Mouse (Mus musculus): ENCODE data around the gene Il23r. TPM values are rescaled to one million over a fixed set of nuclear protein-coding genes. Genes with fewer than 3 reads are reported as not detected.

Il23r gene
- polyA plus RNA-seq, 1 experiment, result not detected

DNA sequence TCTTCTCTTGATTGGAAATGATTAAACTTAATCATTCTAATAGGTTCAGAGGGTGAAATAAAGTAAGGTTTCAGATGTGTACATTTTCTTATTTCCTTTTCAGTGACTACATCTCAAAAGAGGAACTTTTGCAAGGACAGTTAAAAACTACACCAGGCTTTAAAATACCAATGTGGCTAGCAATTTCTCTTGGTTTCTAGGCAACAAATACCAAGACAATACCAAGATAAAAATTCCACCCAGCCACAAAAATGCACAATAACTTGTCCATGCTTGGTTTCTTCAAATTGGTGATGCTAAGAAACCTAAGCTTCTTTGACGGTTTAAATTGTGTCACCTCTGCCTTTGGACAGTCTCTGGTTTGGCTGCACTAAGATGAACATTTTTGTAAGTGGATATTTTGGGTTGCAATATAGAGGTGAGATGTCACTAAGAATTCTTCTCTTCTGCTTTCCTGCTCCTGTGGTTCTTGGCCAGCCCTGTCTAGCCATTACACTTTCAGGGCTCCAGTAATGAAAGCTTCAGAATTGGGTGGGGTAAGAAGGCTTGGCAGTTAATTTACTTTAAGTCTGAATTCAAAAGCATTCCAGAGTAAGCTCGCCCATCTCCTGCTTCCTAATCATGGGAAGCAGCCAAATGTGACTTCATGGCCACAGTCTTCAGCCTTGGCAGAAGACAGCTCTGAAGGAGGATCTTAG lies 56.8 kb downstream of the Il23r start:
- TF ChIP-seq POLR2A (IDR thresholded peaks at IDR 0.05; ENCODE audit: low read depth, low read length) (no peak), CTCF (IDR thresholded peaks at IDR 0.05; ENCODE audit: borderline replicate concordance, insufficient read depth, low read length) (no peak)
- no peak overlapping the region for H3K4me3 ChIP-seq (ENCODE audit: insufficient read depth, low read length)
- peaks cover 2% of the 10 kb centered on the region for H3K4me1 ChIP-seq (ENCODE audit: control insufficient read depth, insufficient read depth, low read length)
- H3K27ac ChIP-seq (ENCODE audit: insufficient read depth, low read length), result peak overlapping the region; percentile 49; the same call in 1 of the 2 replicates

- Histone ChIP-seq H3K4me3 (ENCODE audit: insufficient read depth, low read length) (no peak overlapping the region), H3K27ac (ENCODE audit: insufficient read depth, low read length) (no peak overlapping the region), H3K4me1 (ENCODE audit: control insufficient read depth, insufficient read depth, low read length) (peaks cover 2% of the 10 kb centered on the region)
- no peak for TF ChIP-seq CTCF (IDR thresholded peaks at IDR 0.05; ENCODE audit: borderline replicate concordance, insufficient read depth, low read length)
- TF ChIP-seq POLR2A (IDR thresholded peaks at IDR 0.05; ENCODE audit: low read depth, low read length), result no peak
Measured at GRCm38 (mm10) chr6:67431808-67432207, 59.8 kb downstream of the Il23r start.

DNA sequence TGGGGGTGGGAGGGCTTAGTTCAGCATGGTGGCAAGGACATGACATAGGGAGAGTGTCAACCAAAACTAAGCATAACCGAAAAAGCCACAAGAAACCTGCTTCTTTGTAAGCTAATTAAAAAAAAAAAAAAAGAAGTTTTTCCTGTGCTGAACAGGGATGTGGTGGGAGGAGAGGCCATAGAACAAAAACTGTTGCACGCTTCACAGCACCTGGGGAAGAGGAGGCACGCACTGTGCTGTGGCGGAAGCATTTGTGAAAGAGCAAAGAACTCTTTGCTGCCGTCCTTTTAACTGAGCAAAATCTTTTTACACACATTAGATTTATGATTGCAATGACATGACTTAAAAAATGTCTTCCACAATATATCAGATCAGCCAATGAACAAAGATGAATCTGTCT lies 69.9 kb downstream of the Il23r start:
- Histone ChIP-seq H3K27ac (ENCODE audit: insufficient read depth, low read length) (no peak overlapping the region), H3K4me3 (ENCODE audit: insufficient read depth, low read length) (no peak overlapping the region), H3K4me1 (ENCODE audit: control insufficient read depth, insufficient read depth, low read length) (no peaks in the 10 kb centered on the region)
- TF ChIP-seq CTCF (IDR thresholded peaks at IDR 0.05; ENCODE audit: borderline replicate concordance, insufficient read depth, low read length), result no peak
- TF ChIP-seq POLR2A (IDR thresholded peaks at IDR 0.05; ENCODE audit: low read depth, low read length), result no peak

GRCm38 (mm10) chr6:67416557-67416956 lies 75.1 kb downstream of the Il23r start:
- TF ChIP-seq POLR2A (IDR thresholded peaks at IDR 0.05; ENCODE audit: low read depth, low read length) (no peak), CTCF (IDR thresholded peaks at IDR 0.05; ENCODE audit: borderline replicate concordance, insufficient read depth, low read length) (no peak)
- H3K4me3 ChIP-seq (ENCODE audit: insufficient read depth, low read length), result no peak overlapping the region
- no peaks in the 10 kb centered on the region for H3K4me1 ChIP-seq (ENCODE audit: control insufficient read depth, insufficient read depth, low read length)
- no peak overlapping the region for H3K27ac ChIP-seq (ENCODE audit: insufficient read depth, low read length)

GRCm38 (mm10) chr6:67415276-67415675 lies 76.4 kb downstream of the Il23r start:
- no peak overlapping the region for H3K27ac ChIP-seq (ENCODE audit: insufficient read depth, low read length)
- TF ChIP-seq POLR2A (IDR thresholded peaks at IDR 0.05; ENCODE audit: low read depth, low read length) (no peak), CTCF (IDR thresholded peaks at IDR 0.05; ENCODE audit: borderline replicate concordance, insufficient read depth, low read length) (no peak)
- no peak overlapping the region for H3K4me3 ChIP-seq (ENCODE audit: insufficient read depth, low read length)
- no peaks in the 10 kb centered on the region for H3K4me1 ChIP-seq (ENCODE audit: control insufficient read depth, insufficient read depth, low read length)

DNA sequence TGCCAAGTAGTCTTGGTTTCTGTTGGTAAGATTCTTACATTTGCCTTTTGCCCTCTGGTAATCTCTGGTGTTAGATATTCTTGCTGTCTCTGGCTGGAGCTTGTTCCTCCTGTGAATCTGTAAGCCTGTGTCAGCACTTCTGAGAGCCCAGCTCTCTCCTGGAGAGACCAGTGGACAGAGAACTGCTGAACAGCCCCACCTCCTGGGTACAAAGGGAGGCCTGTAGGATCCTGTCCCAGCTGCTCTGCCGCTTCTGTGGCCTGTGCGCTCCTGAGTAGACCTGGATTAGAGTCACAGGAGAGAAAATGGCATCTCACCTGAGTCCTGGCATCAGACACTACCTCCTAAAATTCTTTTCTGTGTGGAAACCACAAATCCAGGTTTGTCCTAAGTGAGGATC lies 78.3 kb downstream of the Il23r start:
- Histone ChIP-seq H3K27ac (ENCODE audit: insufficient read depth, low read length) (no peak overlapping the region), H3K4me3 (ENCODE audit: insufficient read depth, low read length) (no peak overlapping the region)

DNA sequence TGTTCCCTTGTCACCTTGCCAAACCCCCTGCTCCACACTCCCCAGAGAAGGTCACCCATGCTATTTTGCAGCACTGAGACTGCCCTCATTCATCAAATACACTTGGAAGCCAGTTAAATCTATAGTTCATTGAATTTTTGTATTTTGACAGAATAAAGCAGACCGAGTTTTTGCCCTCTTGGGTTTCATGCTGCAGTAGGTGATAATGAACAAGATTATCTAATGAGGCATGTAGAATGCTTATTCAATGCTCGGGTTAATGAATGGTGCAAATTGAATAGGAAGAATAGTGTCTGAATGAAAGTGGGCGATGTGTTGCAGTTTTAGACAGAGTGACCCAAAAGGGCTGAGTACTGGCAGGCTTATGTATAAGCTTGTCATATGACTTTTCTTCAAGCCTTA lies 86.4 kb downstream of the Il23r start:
- Histone ChIP-seq H3K4me3 (ENCODE audit: insufficient read depth, low read length) (no peak overlapping the region), H3K4me1 (ENCODE audit: control insufficient read depth, insufficient read depth, low read length) (no peaks in the 10 kb centered on the region), H3K27ac (ENCODE audit: insufficient read depth, low read length) (no peak overlapping the region)
- no peak for TF ChIP-seq POLR2A (IDR thresholded peaks at IDR 0.05; ENCODE audit: low read depth, low read length)
- no peak for TF ChIP-seq CTCF (IDR thresholded peaks at IDR 0.05; ENCODE audit: borderline replicate concordance, insufficient read depth, low read length)

More for the DNA sequence above, 78.3 kb downstream of the Il23r start:
- H3K4me1 ChIP-seq (ENCODE audit: control insufficient read depth, insufficient read depth, low read length), result no peaks in the 10 kb centered on the region
- TF ChIP-seq POLR2A (IDR thresholded peaks at IDR 0.05; ENCODE audit: low read depth, low read length) (no peak), CTCF (IDR thresholded peaks at IDR 0.05; ENCODE audit: borderline replicate concordance, insufficient read depth, low read length) (no peak)

GRCm38 (mm10) chr6:67399551-67399950 lies 92.1 kb downstream of the Il23r start:
- no peak overlapping the region for H3K27ac ChIP-seq (ENCODE audit: insufficient read depth, low read length)
- H3K4me1 ChIP-seq (ENCODE audit: control insufficient read depth, insufficient read depth, low read length), result no peaks in the 10 kb centered on the region
- no peak for TF ChIP-seq POLR2A (IDR thresholded peaks at IDR 0.05; ENCODE audit: low read depth, low read length)
- TF ChIP-seq CTCF (IDR thresholded peaks at IDR 0.05; ENCODE audit: borderline replicate concordance, insufficient read depth, low read length), result no peak
- H3K4me3 ChIP-seq (ENCODE audit: insufficient read depth, low read length), result no peak overlapping the region

DNA sequence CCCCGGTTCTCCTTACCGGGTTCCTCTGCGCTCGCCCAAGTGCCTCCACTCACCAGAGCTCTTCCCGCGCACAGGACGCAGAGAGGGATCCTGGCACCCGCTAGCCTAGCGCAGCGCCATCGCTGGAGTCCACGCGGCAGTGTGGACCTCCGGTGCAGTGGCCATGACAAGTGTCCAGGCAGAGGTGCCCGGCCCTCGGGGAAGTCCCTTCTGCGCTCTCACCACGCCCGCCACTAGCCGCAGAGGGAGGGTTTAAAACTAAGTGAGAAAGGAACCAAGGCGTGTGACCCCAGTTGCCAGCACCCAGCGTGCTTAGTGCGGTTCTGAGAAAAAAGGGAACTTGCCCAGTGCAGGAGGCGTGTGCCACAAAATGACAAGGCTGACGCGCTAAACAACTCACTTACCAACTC lies 115.7 kb downstream of the Il23r start, which contains the start of gene Il12rb2:
Gene Il12rb2, minus strand, starts transcription at position 207 of the 410 bp plus-strand sequence.
- TF ChIP-seq CTCF (IDR thresholded peaks at IDR 0.05; ENCODE audit: borderline replicate concordance, insufficient read depth, low read length) (no peak), POLR2A (IDR thresholded peaks at IDR 0.05; ENCODE audit: low read depth, low read length) (no peak)
- Histone ChIP-seq H3K4me3 (ENCODE audit: insufficient read depth, low read length) (no peak within 1 kb of the TSS), H3K27ac (ENCODE audit: insufficient read depth, low read length) (no peak within 1 kb of the TSS), H3K4me1 (ENCODE audit: control insufficient read depth, insufficient read depth, low read length) (no peaks in the 10 kb centered on the region)

Other genes starting within 250 kb of the Il23r start
- gene Il12rb2, start 115.7 kb downstream of the Il23r start, polyA plus RNA-seq (2011; ENCODE audit: insufficient read length, low read depth, missing spikeins), result not detected in 2 replicates
- gene Tacstd2, start 43.9 kb upstream of the Il23r start, polyA plus RNA-seq (2011; ENCODE audit: insufficient read length, low read depth, missing spikeins), result not detected in 2 replicates